Mouse (Mus musculus) liver, postnatal 0 days (tissue): ENCODE data around the gene Rhof.

Experiments
- CTCF ChIP-seq: sonication (generic); IDR thresholded peaks from 2 replicates; pipeline ENCODE4 v1.5.1; 2016; ENCODE audit warnings: antibody characterized with exemption, low read depth
- EP300 ChIP-seq: IDR thresholded peaks from 2 replicates; pipeline ENCODE4 v1.6.1; 2016; ENCODE audit warnings: antibody characterized with exemption, low read depth, mild to moderate bottlenecking

DNA sequence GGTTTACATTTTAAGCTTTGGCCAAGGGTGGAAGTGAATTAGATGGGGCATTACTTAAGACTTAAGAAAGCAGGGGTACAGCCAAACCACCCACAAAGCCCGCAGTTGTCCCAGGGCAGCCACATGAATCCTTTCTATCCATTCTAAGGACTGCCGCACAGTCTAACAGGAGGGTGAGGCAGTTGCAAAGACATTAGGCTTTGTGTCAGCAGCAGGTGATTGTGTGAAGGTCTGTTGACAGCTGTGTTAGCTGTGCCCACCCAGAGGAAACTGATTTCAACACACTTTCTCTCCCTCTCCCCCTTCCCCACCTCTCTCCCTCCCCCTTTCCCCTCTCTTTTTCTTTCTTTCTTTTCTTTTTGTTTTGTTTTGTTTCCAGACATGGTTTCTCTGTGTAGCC lies 63.8 kb downstream of the Rhof start:
- TF ChIP-seq CTCF (no peak), EP300 (no peak)
